Mouse (Mus musculus) hindbrain, embryonic 10.5 days (tissue): ENCODE data around the gene Eml1. TPM values are rescaled to one million over a fixed set of nuclear protein-coding genes. Genes with fewer than 3 reads are reported as not detected.

ENCODE experiments used
- DNase-seq: peaks from one replicate; pipeline ENCODE4 v3.0.0-alpha.2; 2017; ENCODE audit warnings: low spot score
- H3K27ac ChIP-seq: fragments of 300-500 bp; sonication (generic); 2 replicates; pipeline ENCODE4 v1.5.1; 2016; ENCODE audit warnings: mild to moderate bottlenecking, moderate library complexity
- H3K27me3 ChIP-seq: fragments of 300-500 bp; sonication (generic); 2 replicates; pipeline ENCODE4 v1.6.1; 2016; ENCODE audit warnings: mild to moderate bottlenecking; ENCODE audit not compliant: poor library complexity, insufficient read depth, severe bottlenecking
- H3K36me3 ChIP-seq: fragments of 300-500 bp; sonication (generic); 2 replicates; pipeline ENCODE4 v1.6.1; 2016; ENCODE audit warnings: mild to moderate bottlenecking, moderate library complexity
- H3K4me1 ChIP-seq: fragments of 300-500 bp; sonication (generic); replicated peaks from 2 replicates; pipeline ENCODE4 v1.6.1; 2016; ENCODE audit warnings: mild to moderate bottlenecking
- H3K4me3 ChIP-seq: fragments of 300-500 bp; sonication (generic); 2 replicates; pipeline ENCODE4 v1.5.1; 2016; ENCODE audit warnings: mild to moderate bottlenecking, moderate library complexity
- H3K9me3 ChIP-seq: fragments of 300-500 bp; sonication (generic); 2 replicates; pipeline ENCODE4 v1.6.1; 2016; ENCODE audit warnings: mild to moderate bottlenecking, moderate library complexity
- WGBS: fragments of 180-500 bp; shearing (Covaris S2); methylation state at CpG from one replicate; pipeline ENCODE4 v1.1.7; 2016; 5-methylcytosine and 5-hydroxymethylcytosine counted together
- polyA plus RNA-seq: library from polyadenylated mRNA; unstranded; fragments of >200 nt; fragmentation: Nextera tagmentation; extraction: Ambion mirVana; gene quantifications from 2 replicates; pipeline ENCODE4 v1.2.1, GENCODE M21; 2016

The Eml1 gene
- polyA plus RNA-seq, 1 experiment from 2014 or later = 104 TPM

DNA sequence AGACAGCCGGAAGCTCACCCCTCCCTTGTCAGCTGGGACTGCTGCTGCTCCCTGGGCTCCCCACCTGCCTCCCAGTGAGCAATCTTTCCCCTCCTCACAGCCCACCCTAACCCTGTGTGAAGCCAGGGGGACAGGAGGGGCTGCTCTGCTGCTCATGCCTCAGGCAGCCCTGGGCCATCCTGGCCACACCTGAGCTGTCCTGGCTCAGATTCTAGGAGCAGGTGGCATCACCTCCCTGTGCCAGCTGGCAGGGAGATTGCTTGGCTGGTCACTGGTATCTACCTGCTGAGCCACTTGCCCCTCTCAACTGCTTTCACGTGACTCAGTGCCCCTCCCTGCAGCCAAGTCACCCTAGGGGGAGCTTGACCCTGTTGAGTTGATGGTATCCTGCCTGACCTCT is 16.5 kb upstream of the Eml1 start:
- Histone ChIP-seq H3K27me3 (peaks cover 53% of the 10 kb centered on the region), H3K4me3 (no peak overlapping the region), H3K36me3 (peaks cover 9% of the 10 kb centered on the region; the same call in 1 of the 2 replicates), H3K27ac (no peak overlapping the region), H3K9me3 (peaks cover 7% of the 10 kb centered on the region), H3K4me1 (peaks cover 18% of the 10 kb centered on the region)
- DNase-seq = no peak
- 66% methylated on average over 2 of the region's 2 CpGs for WGBS

- Histone ChIP-seq H3K27ac (no peak overlapping the region), H3K27me3 (peaks cover 48% of the 10 kb centered on the region), H3K36me3 (peaks cover 9% of the 10 kb centered on the region; the same call in 1 of the 2 replicates), H3K9me3 (peaks cover 7% of the 10 kb centered on the region), H3K4me3 (no peak overlapping the region), H3K4me1 (peaks cover 13% of the 10 kb centered on the region)
- no peak for DNase-seq
- 100% methylated on average over 1 of the region's 1 CpGs for WGBS
Measured at GRCm38 (mm10) chr12:108355271-108355670, 15.5 kb upstream of the Eml1 start.

- H3K4me3 ChIP-seq = no peak overlapping the region
- H3K27ac ChIP-seq = no peak overlapping the region
- H3K4me1 ChIP-seq = peaks cover 13% of the 10 kb centered on the region
- DNase-seq = no peak
- peaks cover 7% of the 10 kb centered on the region for H3K9me3 ChIP-seq
- H3K27me3 ChIP-seq = peaks cover 42% of the 10 kb centered on the region
- H3K36me3 ChIP-seq = peaks cover 9% of the 10 kb centered on the region; the same call in 1 of the 2 replicates
Measured at GRCm38 (mm10) chr12:108355986-108356385, 14.8 kb upstream of the Eml1 start.

GRCm38 (mm10) chr12:108363796-108364195 is 7.0 kb upstream of the Eml1 start:
- Histone ChIP-seq H3K27ac (peak overlapping the region; percentile 12; the same call in 1 of the 2 replicates), H3K9me3 (no peaks in the 10 kb centered on the region), H3K4me1 (peaks cover 41% of the 10 kb centered on the region), H3K36me3 (no peaks in the 10 kb centered on the region), H3K27me3 (peaks cover 5% of the 10 kb centered on the region; the same call in 1 of the 2 replicates), H3K4me3 (no peak overlapping the region)
- WGBS = 4% methylated on average over 5 of the region's 5 CpGs
- DNase-seq = peak; percentile 85

GRCm38 (mm10) chr12:108365340-108365739 is 5.4 kb upstream of the Eml1 start:
- Histone ChIP-seq H3K27me3 (no peaks in the 10 kb centered on the region), H3K4me1 (peaks cover 53% of the 10 kb centered on the region), H3K36me3 (no peaks in the 10 kb centered on the region), H3K4me3 (no peak overlapping the region), H3K27ac (0 out of 2 replicates have a peak overlapping the region, but pooled peaks have one; percentile 6), H3K9me3 (no peaks in the 10 kb centered on the region)
- WGBS = 41% methylated on average over 3 of the region's 3 CpGs
- DNase-seq = no peak

- Histone ChIP-seq H3K27me3 (no peaks in the 10 kb centered on the region), H3K4me3 (no peak overlapping the region), H3K36me3 (no peaks in the 10 kb centered on the region), H3K9me3 (no peaks in the 10 kb centered on the region), H3K27ac (peak overlapping the region; percentile 23; the same call in 1 of the 2 replicates), H3K4me1 (peaks cover 59% of the 10 kb centered on the region)
- 80% methylated on average over 7 of the region's 7 CpGs for WGBS
- no peak for DNase-seq
Measured at GRCm38 (mm10) chr12:108365868-108366267, 4.9 kb upstream of the Eml1 start.

GRCm38 (mm10) chr12:108367909-108368308 is 2.8 kb upstream of the Eml1 start:
- Histone ChIP-seq H3K9me3 (no peaks in the 10 kb centered on the region), H3K27ac (0 out of 2 replicates have a peak overlapping the region, but pooled peaks have one; percentile 58), H3K27me3 (no peaks in the 10 kb centered on the region), H3K4me3 (no peak overlapping the region), H3K4me1 (peaks cover 68% of the 10 kb centered on the region), H3K36me3 (no peaks in the 10 kb centered on the region)
- 83% methylated on average over 2 of the region's 2 CpGs for WGBS
- no peak for DNase-seq

GRCm38 (mm10) chr12:108368921-108369320 is 1.8 kb upstream of the Eml1 start:
- peak overlapping the region; percentile 58 for H3K27ac ChIP-seq

DNA sequence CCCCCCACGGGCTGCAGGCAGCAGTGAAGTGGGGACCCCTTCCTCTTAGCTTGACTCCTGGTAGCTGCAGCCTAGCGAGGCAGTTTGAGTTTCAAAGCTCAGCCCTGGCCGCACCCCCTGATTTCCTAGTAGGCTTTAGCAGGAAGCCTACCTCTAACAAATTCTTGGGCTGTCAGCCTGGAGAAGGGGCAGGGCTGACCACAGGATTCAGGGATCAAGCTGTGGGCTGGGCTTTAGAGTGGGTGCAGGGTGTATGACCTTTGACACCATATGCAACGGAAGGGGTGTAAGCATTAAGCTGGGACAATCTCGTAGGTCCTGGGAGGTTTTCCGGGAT is 640 bp downstream of the Eml1 start:
- Histone ChIP-seq H3K9me3 (no peaks in the 10 kb centered on the region), H3K4me3 (no peak overlapping the region), H3K27ac (peak overlapping the region; percentile 58), H3K27me3 (no peaks in the 10 kb centered on the region), H3K36me3 (no peaks in the 10 kb centered on the region), H3K4me1 (peaks cover 53% of the 10 kb centered on the region)
- 74% methylated on average over 6 of the region's 6 CpGs for WGBS
- DNase-seq = no peak

More at GRCm38 (mm10) chr12:108368921-108369320, 1.8 kb upstream of the Eml1 start:
- no peak for DNase-seq
- H3K9me3 ChIP-seq = no peaks in the 10 kb centered on the region
- peaks cover 61% of the 10 kb centered on the region for H3K4me1 ChIP-seq
- 61% methylated on average over 5 of the region's 5 CpGs for WGBS
- H3K36me3 ChIP-seq = no peaks in the 10 kb centered on the region
- no peaks in the 10 kb centered on the region for H3K27me3 ChIP-seq
- H3K4me3 ChIP-seq = no peak overlapping the region

GRCm38 (mm10) chr12:108372241-108372640 is 1.5 kb downstream of the Eml1 start:
- Histone ChIP-seq H3K27ac (peak overlapping the region; percentile 60; the same call in 1 of the 2 replicates), H3K36me3 (no peaks in the 10 kb centered on the region), H3K4me1 (peaks cover 53% of the 10 kb centered on the region), H3K4me3 (no peak overlapping the region), H3K9me3 (no peaks in the 10 kb centered on the region), H3K27me3 (no peaks in the 10 kb centered on the region)
- WGBS = 78% methylated on average over 17 of the region's 17 CpGs
- DNase-seq = no peak

- no peak overlapping the region for H3K4me3 ChIP-seq
- no peaks in the 10 kb centered on the region for H3K36me3 ChIP-seq
- DNase-seq = no peak
- WGBS = 86% methylated on average over 9 of the region's 9 CpGs
- no peaks in the 10 kb centered on the region for H3K9me3 ChIP-seq
- H3K27ac ChIP-seq = no peak overlapping the region; the same call in 1 of the 2 replicates
- H3K4me1 ChIP-seq = peaks cover 50% of the 10 kb centered on the region
- H3K27me3 ChIP-seq = no peaks in the 10 kb centered on the region
Measured at GRCm38 (mm10) chr12:108373611-108374010, 2.9 kb downstream of the Eml1 start.

DNA sequence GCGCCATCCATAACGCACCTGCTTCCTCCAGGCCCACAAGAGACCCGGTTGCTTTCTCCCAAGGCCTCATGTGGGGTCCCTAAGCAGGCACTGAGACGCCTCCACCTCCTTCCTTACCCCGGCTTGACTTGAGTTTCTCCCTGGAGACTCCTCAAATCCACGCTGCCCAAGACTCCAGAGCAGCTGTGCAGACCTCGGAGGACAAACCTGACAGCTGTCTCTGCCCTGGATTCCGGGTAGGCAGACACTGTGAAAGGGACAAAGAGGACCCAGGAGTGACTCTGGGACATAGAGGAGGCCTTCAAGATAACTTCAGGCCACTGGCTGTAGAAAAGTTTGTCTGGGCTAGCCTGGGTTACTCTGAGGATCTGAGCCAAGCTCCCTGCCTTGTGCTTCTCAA is 3.9 kb downstream of the Eml1 start:
- Histone ChIP-seq H3K9me3 (no peaks in the 10 kb centered on the region), H3K4me1 (peaks cover 39% of the 10 kb centered on the region), H3K27me3 (no peaks in the 10 kb centered on the region), H3K36me3 (no peaks in the 10 kb centered on the region), H3K27ac (no peak overlapping the region), H3K4me3 (no peak overlapping the region)
- WGBS = 87% methylated on average over 8 of the region's 8 CpGs
- no peak for DNase-seq

- H3K9me3 ChIP-seq = no peaks in the 10 kb centered on the region
- H3K36me3 ChIP-seq = no peaks in the 10 kb centered on the region
- H3K27ac ChIP-seq = no peak overlapping the region
- 90% methylated on average over 13 of the region's 13 CpGs for WGBS
- 0 out of 2 replicates have a peak, but pooled peaks cover 2% of the 10 kb centered on the region for H3K27me3 ChIP-seq
- DNase-seq = no peak
- H3K4me3 ChIP-seq = no peak overlapping the region
- peaks cover 14% of the 10 kb centered on the region; the same call in 1 of the 2 replicates for H3K4me1 ChIP-seq
Measured at GRCm38 (mm10) chr12:108378379-108379133, 7.8 kb downstream of the Eml1 start.
